Mouse (Mus musculus): Measurements from ENCODE around the gene Atp1a4. TPM values are rescaled to one million over a fixed set of nuclear protein-coding genes. Genes with fewer than 3 reads are reported as not detected.

Gene Atp1a4
- polyA plus RNA-seq, 1 experiment from 2014 or later, result not detected

- no peaks in the 10 kb centered on the region for H3K27me3 ChIP-seq (ENCODE audit: control insufficient read depth, insufficient read depth, low read length)
- no peak for ATAC-seq (ENCODE audit: insufficient number of reproducible peaks, insufficient read depth, low FRiP score, low read depth)
- H3K9me3 ChIP-seq (ENCODE audit: control insufficient read depth, low read depth, low read length), result no peaks in the 10 kb centered on the region
- H3K9ac ChIP-seq (replicated peaks; ENCODE audit: low read depth, low read length), result no peak overlapping the region
- H3K4me1 ChIP-seq (ENCODE audit: control insufficient read depth, insufficient read depth, low read length), result no peaks in the 10 kb centered on the region
- H3K27ac ChIP-seq (ENCODE audit: low read length), result no peak overlapping the region
- H3K4me3 ChIP-seq (ENCODE audit: low read depth, low read length), result no peak overlapping the region
- WGBS, result 73% methylated on average over 3 of the region's 3 CpGs
- no peaks in the 10 kb centered on the region for H3K36me3 ChIP-seq (ENCODE audit: control insufficient read depth, insufficient read depth, low read length)
- no peak overlapping the region for H3K4me2 ChIP-seq (replicated peaks; ENCODE audit: low read depth, low read length)
Measured at GRCm38 (mm10) chr1:172289617-172289946, 31.4 kb upstream of the Atp1a4 start.

- 86% methylated on average over 11 of the region's 11 CpGs for WGBS
- no peaks in the 10 kb centered on the region for H3K9me3 ChIP-seq (ENCODE audit: control insufficient read depth, low read depth, low read length)
- no peak overlapping the region for H3K4me3 ChIP-seq (ENCODE audit: low read depth, low read length)
- no peak overlapping the region for H3K4me2 ChIP-seq (replicated peaks; ENCODE audit: low read depth, low read length)
- no peak overlapping the region for H3K9ac ChIP-seq (replicated peaks; ENCODE audit: low read depth, low read length)
- no peak for ATAC-seq (ENCODE audit: insufficient number of reproducible peaks, insufficient read depth, low FRiP score, low read depth)
- no peaks in the 10 kb centered on the region for H3K36me3 ChIP-seq (ENCODE audit: control insufficient read depth, insufficient read depth, low read length)
- H3K27ac ChIP-seq (ENCODE audit: low read length), result no peak overlapping the region
- no peaks in the 10 kb centered on the region for H3K4me1 ChIP-seq (ENCODE audit: control insufficient read depth, insufficient read depth, low read length)
- H3K27me3 ChIP-seq (ENCODE audit: control insufficient read depth, insufficient read depth, low read length), result no peaks in the 10 kb centered on the region
Measured at GRCm38 (mm10) chr1:172288900-172289616, 30.8 kb upstream of the Atp1a4 start.

GRCm38 (mm10) chr1:172286740-172287139 is 28.5 kb upstream of the Atp1a4 start:
- Histone ChIP-seq H3K4me3 (ENCODE audit: low read depth, low read length) (no peak overlapping the region), H3K4me2 (replicated peaks; ENCODE audit: low read depth, low read length) (no peak overlapping the region), H3K9ac (replicated peaks; ENCODE audit: low read depth, low read length) (no peak overlapping the region), H3K27me3 (ENCODE audit: control insufficient read depth, insufficient read depth, low read length) (no peaks in the 10 kb centered on the region), H3K27ac (ENCODE audit: low read length) (no peak overlapping the region), H3K36me3 (ENCODE audit: control insufficient read depth, insufficient read depth, low read length) (no peaks in the 10 kb centered on the region), H3K4me1 (ENCODE audit: control insufficient read depth, insufficient read depth, low read length) (no peaks in the 10 kb centered on the region), H3K9me3 (ENCODE audit: control insufficient read depth, low read depth, low read length) (no peaks in the 10 kb centered on the region)
- 77% methylated on average over 5 of the region's 5 CpGs for WGBS
- ATAC-seq (ENCODE audit: insufficient number of reproducible peaks, insufficient read depth, low FRiP score, low read depth), result no peak

- ATAC-seq (ENCODE audit: insufficient number of reproducible peaks, insufficient read depth, low FRiP score, low read depth), result no peak
- WGBS, result 81% methylated on average over 14 of the region's 14 CpGs
Measured at GRCm38 (mm10) chr1:172284221-172284620, 26.0 kb upstream of the Atp1a4 start.

GRCm38 (mm10) chr1:172283073-172283472 is 24.9 kb upstream of the Atp1a4 start:
- no peak overlapping the region for H3K4me3 ChIP-seq (ENCODE audit: low read depth, low read length)
- H3K4me1 ChIP-seq (ENCODE audit: control insufficient read depth, insufficient read depth, low read length), result no peaks in the 10 kb centered on the region
- ATAC-seq (ENCODE audit: insufficient number of reproducible peaks, insufficient read depth, low FRiP score, low read depth), result no peak
- no peaks in the 10 kb centered on the region for H3K36me3 ChIP-seq (ENCODE audit: control insufficient read depth, insufficient read depth, low read length)
- H3K9me3 ChIP-seq (ENCODE audit: control insufficient read depth, low read depth, low read length), result no peaks in the 10 kb centered on the region
- no peak overlapping the region for H3K9ac ChIP-seq (replicated peaks; ENCODE audit: low read depth, low read length)
- H3K27me3 ChIP-seq (ENCODE audit: control insufficient read depth, insufficient read depth, low read length), result no peaks in the 10 kb centered on the region
- no peak overlapping the region for H3K27ac ChIP-seq (ENCODE audit: low read length)
- no peak overlapping the region for H3K4me2 ChIP-seq (replicated peaks; ENCODE audit: low read depth, low read length)
- 91% methylated on average over 6 of the region's 6 CpGs for WGBS

More at GRCm38 (mm10) chr1:172284221-172284620, 26.0 kb upstream of the Atp1a4 start:
- Histone ChIP-seq H3K9ac (replicated peaks; ENCODE audit: low read depth, low read length) (no peak overlapping the region), H3K27me3 (ENCODE audit: control insufficient read depth, insufficient read depth, low read length) (no peaks in the 10 kb centered on the region), H3K4me3 (ENCODE audit: low read depth, low read length) (no peak overlapping the region), H3K9me3 (ENCODE audit: control insufficient read depth, low read depth, low read length) (no peaks in the 10 kb centered on the region), H3K27ac (ENCODE audit: low read length) (no peak overlapping the region), H3K4me1 (ENCODE audit: control insufficient read depth, insufficient read depth, low read length) (no peaks in the 10 kb centered on the region), H3K36me3 (ENCODE audit: control insufficient read depth, insufficient read depth, low read length) (no peaks in the 10 kb centered on the region), H3K4me2 (replicated peaks; ENCODE audit: low read depth, low read length) (no peak overlapping the region)

GRCm38 (mm10) chr1:172281522-172282254 is 23.5 kb upstream of the Atp1a4 start:
- Histone ChIP-seq H3K27ac (ENCODE audit: low read length) (no peak overlapping the region), H3K36me3 (ENCODE audit: control insufficient read depth, insufficient read depth, low read length) (no peaks in the 10 kb centered on the region), H3K4me2 (replicated peaks; ENCODE audit: low read depth, low read length) (no peak overlapping the region), H3K9ac (replicated peaks; ENCODE audit: low read depth, low read length) (no peak overlapping the region), H3K27me3 (ENCODE audit: control insufficient read depth, insufficient read depth, low read length) (no peaks in the 10 kb centered on the region), H3K4me1 (ENCODE audit: control insufficient read depth, insufficient read depth, low read length) (no peaks in the 10 kb centered on the region), H3K9me3 (ENCODE audit: control insufficient read depth, low read depth, low read length) (no peaks in the 10 kb centered on the region), H3K4me3 (ENCODE audit: low read depth, low read length) (no peak overlapping the region)
- no peak for ATAC-seq (ENCODE audit: insufficient number of reproducible peaks, insufficient read depth, low FRiP score, low read depth)
- WGBS, result 67% methylated on average over 10 of the region's 10 CpGs

- Histone ChIP-seq H3K4me2 (replicated peaks; ENCODE audit: low read depth, low read length) (no peak overlapping the region), H3K9ac (replicated peaks; ENCODE audit: low read depth, low read length) (no peak overlapping the region), H3K4me1 (ENCODE audit: control insufficient read depth, insufficient read depth, low read length) (no peaks in the 10 kb centered on the region), H3K27ac (ENCODE audit: low read length) (no peak overlapping the region), H3K4me3 (ENCODE audit: low read depth, low read length) (no peak overlapping the region), H3K9me3 (ENCODE audit: control insufficient read depth, low read depth, low read length) (no peaks in the 10 kb centered on the region), H3K36me3 (ENCODE audit: control insufficient read depth, insufficient read depth, low read length) (no peaks in the 10 kb centered on the region), H3K27me3 (ENCODE audit: control insufficient read depth, insufficient read depth, low read length) (no peaks in the 10 kb centered on the region)
- WGBS, result 79% methylated on average over 16 of the region's 16 CpGs
- no peak for ATAC-seq (ENCODE audit: insufficient number of reproducible peaks, insufficient read depth, low FRiP score, low read depth)
Measured at GRCm38 (mm10) chr1:172279768-172280509, 21.7 kb upstream of the Atp1a4 start.

GRCm38 (mm10) chr1:172278328-172278727 is 20.1 kb upstream of the Atp1a4 start:
- Histone ChIP-seq H3K27ac (ENCODE audit: low read length) (no peak overlapping the region), H3K4me1 (ENCODE audit: control insufficient read depth, insufficient read depth, low read length) (no peaks in the 10 kb centered on the region), H3K9ac (replicated peaks; ENCODE audit: low read depth, low read length) (no peak overlapping the region), H3K27me3 (ENCODE audit: control insufficient read depth, insufficient read depth, low read length) (no peaks in the 10 kb centered on the region), H3K4me3 (ENCODE audit: low read depth, low read length) (no peak overlapping the region), H3K9me3 (ENCODE audit: control insufficient read depth, low read depth, low read length) (no peaks in the 10 kb centered on the region), H3K4me2 (replicated peaks; ENCODE audit: low read depth, low read length) (no peak overlapping the region), H3K36me3 (ENCODE audit: control insufficient read depth, insufficient read depth, low read length) (no peaks in the 10 kb centered on the region)
- ATAC-seq (ENCODE audit: insufficient number of reproducible peaks, insufficient read depth, low FRiP score, low read depth), result no peak
- 94% methylated on average over 13 of the region's 13 CpGs for WGBS
